Mouse (Mus musculus): Measurements from ENCODE around the gene Nsf. TPM values are rescaled to one million over a fixed set of nuclear protein-coding genes. Genes with fewer than 3 reads are reported as not detected.
A peak's percentile ranks its signal among the peaks of the same experiment; 100 is the strongest.

Gene Nsf
- polyA plus RNA-seq, 1 experiment from 2014 or later = 64.4 TPM

DNA sequence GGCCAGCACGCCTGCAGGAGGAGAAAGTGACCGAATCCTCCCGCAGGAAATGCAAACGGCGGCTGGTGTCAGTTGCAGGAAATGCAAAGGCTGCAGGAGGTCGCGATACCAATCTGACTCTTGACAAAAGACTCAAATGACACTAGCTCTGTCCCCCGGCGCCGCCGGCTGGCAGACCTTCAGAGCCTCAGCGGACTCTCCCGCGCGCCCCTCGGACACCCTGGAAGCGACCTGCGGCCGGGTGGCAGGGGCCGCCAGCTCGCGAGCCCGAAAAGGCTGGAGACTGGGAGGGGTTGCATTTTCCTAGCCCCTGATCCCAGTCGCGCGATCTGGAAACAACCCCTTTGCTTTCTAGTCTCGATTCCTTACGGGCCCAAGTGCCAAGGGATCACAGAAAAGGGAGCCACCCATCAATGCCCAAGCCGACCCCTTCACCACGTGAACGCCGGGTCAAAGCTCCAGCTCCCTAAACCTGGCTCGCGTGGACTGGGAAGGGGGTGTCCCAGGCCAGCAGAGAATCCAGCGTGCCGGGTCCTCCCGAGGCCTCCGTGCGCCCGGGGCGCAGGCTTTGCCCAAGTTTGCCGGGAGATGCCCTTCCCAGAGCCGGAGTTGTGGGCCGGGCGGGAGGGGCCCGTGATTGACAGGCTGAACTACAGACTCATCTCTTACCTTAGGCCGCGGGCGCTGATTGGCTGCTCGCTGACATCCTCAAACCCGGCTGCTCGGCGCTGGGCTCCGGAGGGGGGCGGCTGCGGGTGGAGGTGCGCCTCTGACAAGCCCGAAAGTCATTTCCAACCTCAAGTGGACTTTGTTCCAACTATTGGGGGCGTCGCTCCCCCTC lies 180.2 kb downstream of the Nsf start, which contains the start of gene Wnt3:
Gene Wnt3, plus strand, starts transcription at position 764 of the 841 bp plus-strand sequence.
- peaks cover 81% of the 10 kb centered on the region for H3K27me3 ChIP-seq (replicated peaks; ENCODE audit: control insufficient read depth, insufficient read depth, low read length)
- peak within 1 kb of the TSS; percentile 60 for H3K4me2 ChIP-seq (ENCODE audit: low read length)
- peak; percentile 72; the same call in 1 of the 2 replicates for ATAC-seq
- under 1% methylated on average over 60 of the region's 60 CpGs for WGBS
- peak within 1 kb of the TSS; percentile 31 for H3K4me3 ChIP-seq (ENCODE audit: low read depth, low read length)
- no peak within 1 kb of the TSS for H3K27ac ChIP-seq (ENCODE audit: low read depth, low read length)
- DNase-seq (ENCODE audit: low spot score) = peak; percentile 59
- H3K9me3 ChIP-seq (replicated peaks; ENCODE audit: control insufficient read depth, low read length) = no peaks in the 10 kb centered on the region
- H3K9ac ChIP-seq (ENCODE audit: low read length) = peak within 1 kb of the TSS; percentile 50
- no peaks in the 10 kb centered on the region for H3K36me3 ChIP-seq (ENCODE audit: control insufficient read depth, insufficient read depth, low read length)
- H3K4me1 ChIP-seq (ENCODE audit: control insufficient read depth, insufficient read depth, low read length) = 0 out of 2 replicates have a peak, but pooled peaks cover 7% of the 10 kb centered on the region

DNA sequence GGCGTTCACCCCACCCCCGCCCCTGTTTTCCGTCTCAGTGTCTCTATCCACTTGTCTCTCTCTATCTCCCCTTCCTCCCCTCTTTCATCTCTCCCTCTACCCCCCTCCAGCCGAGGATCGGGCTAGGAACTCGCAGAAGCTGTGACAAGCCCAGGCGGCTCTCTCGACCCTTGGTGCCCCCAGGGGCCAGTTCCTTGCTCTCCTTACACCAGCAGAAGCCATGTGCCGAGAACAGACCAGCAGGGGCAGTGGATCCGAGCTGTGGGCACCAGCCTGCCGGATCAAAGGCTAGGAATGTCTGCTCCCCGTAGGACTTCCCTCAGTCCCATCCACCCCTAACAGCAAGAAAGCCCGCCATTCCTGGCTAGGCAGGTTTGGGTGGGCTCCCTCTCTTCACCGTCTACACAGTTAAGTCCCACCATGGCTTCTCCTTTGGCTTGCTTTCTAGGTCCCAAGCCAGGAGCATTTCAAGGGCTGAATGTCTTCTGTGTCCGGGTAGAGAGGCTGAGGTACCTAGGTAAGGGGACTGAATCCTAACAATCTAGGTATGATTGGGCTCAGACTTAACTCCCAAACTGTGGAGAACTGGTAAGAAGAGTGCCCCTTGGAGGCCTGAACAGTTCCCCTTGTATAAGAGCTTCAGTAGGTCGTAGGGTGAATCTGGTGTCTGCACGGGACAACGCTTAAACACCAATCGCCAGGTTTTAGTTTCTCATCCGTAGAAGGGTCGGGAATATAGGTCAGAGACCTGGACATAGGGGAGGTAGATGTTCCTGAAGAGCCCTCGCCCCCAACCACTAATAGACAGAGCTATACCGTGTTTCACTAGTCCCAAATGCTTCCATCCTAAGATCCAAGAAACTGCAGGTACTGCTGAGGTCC lies 181.1 kb downstream of the Nsf start:
- peak overlapping the region; percentile 31 for H3K4me3 ChIP-seq (ENCODE audit: low read depth, low read length)
- H3K4me1 ChIP-seq (ENCODE audit: control insufficient read depth, insufficient read depth, low read length) = 0 out of 2 replicates have a peak, but pooled peaks cover 7% of the 10 kb centered on the region
- H3K9me3 ChIP-seq (replicated peaks; ENCODE audit: control insufficient read depth, low read length) = no peaks in the 10 kb centered on the region
- WGBS = 3% methylated on average over 23 of the region's 23 CpGs
- no peak for DNase-seq (ENCODE audit: low spot score)
- H3K4me2 ChIP-seq (ENCODE audit: low read length) = peak overlapping the region; percentile 60
- H3K27ac ChIP-seq (ENCODE audit: low read depth, low read length) = no peak overlapping the region
- H3K36me3 ChIP-seq (ENCODE audit: control insufficient read depth, insufficient read depth, low read length) = no peaks in the 10 kb centered on the region
- H3K9ac ChIP-seq (ENCODE audit: low read length) = 0 out of 2 replicates have a peak overlapping the region, but pooled peaks have one; percentile 42
- H3K27me3 ChIP-seq (replicated peaks; ENCODE audit: control insufficient read depth, insufficient read depth, low read length) = peaks cover 85% of the 10 kb centered on the region
- ATAC-seq = no peak

Other genes with a start within 250 kb of the Nsf start
- 0.10 and 0.26 TPM in 2 replicates for gene Wnt9b, start 204.2 kb downstream of the Nsf start, polyA plus RNA-seq (2014; fragmentation: Nextera tagmentation; extraction: Ambion mirVana)
- gene Wnt3, start 179.9 kb downstream of the Nsf start, polyA plus RNA-seq (2014; fragmentation: Nextera tagmentation; extraction: Ambion mirVana) = 5.7 and 6.6 TPM in 2 replicates
- gene Arf2, start 12.7 kb upstream of the Nsf start, polyA plus RNA-seq (2014; fragmentation: Nextera tagmentation; extraction: Ambion mirVana) = 176 and 193 TPM in 2 replicates
- 3.0 and 3.1 TPM in 2 replicates for gene Crhr1, start 178.8 kb upstream of the Nsf start, polyA plus RNA-seq (2014; fragmentation: Nextera tagmentation; extraction: Ambion mirVana)
- gene Sppl2c, start 232.3 kb upstream of the Nsf start, polyA plus RNA-seq (2014; fragmentation: Nextera tagmentation; extraction: Ambion mirVana) = not detected in 2 replicates

Measured in forebrain, embryonic 14.5 days (tissue).